Mouse (Mus musculus) small intestine, adult 2 months (tissue): Measurements from ENCODE around the gene Scai. TPM values are rescaled to one million over a fixed set of nuclear protein-coding genes. Genes with fewer than 3 reads are reported as not detected.

Source experiments
- H3K27ac ChIP-seq: fragments of 200-500 bp; 2 replicates; pipeline ENCODE4 v1.5.1; 2012; ENCODE audit warnings: low read depth, low read length, control low read depth, inconsistent platforms; ENCODE audit not compliant: insufficient read depth
- H3K27me3 ChIP-seq: fragments of 200-500 bp; 2 replicates; pipeline ENCODE4 v1.6.1; 2012; ENCODE audit warnings: mild to moderate bottlenecking, moderate library complexity, low read length, inconsistent platforms; ENCODE audit not compliant: control insufficient read depth, insufficient read depth
- H3K36me3 ChIP-seq: fragments of 200-500 bp; 2 replicates; pipeline ENCODE4 v1.6.1; 2012; ENCODE audit warnings: mild to moderate bottlenecking, low read length, control low read depth, inconsistent platforms; ENCODE audit not compliant: control insufficient read depth, insufficient read depth
- H3K4me1 ChIP-seq: fragments of 200-500 bp; 2 replicates; pipeline ENCODE4 v1.6.1; 2012; ENCODE audit warnings: low read length, inconsistent platforms, mixed read lengths; ENCODE audit not compliant: control insufficient read depth, insufficient read depth, insufficient read length
- H3K4me3 ChIP-seq: fragments of 200-500 bp; 2 replicates; pipeline ENCODE4 v1.5.1; 2012; ENCODE audit warnings: low read depth, mild to moderate bottlenecking, control low read depth, inconsistent platforms, low read length, moderate library complexity
- CTCF ChIP-seq: fragments of 200-500 bp; IDR thresholded peaks from 2 replicates; pipeline ENCODE4 v1.5.1; 2012; ENCODE audit warnings: low read depth, mild to moderate bottlenecking, control low read depth, inconsistent platforms, low read length, moderate library complexity, mixed read lengths; ENCODE audit not compliant: insufficient replicate concordance, insufficient read length; ENCODE audit errors: extremely low read depth
- POLR2A ChIP-seq: fragments of 200-500 bp; IDR thresholded peaks from 2 replicates; pipeline ENCODE4 v1.6.1; 2012; ENCODE audit warnings: low read depth, mild to moderate bottlenecking, control low read depth, inconsistent platforms, low read length, moderate library complexity
- WGBS: fragments of 180-500 bp; shearing (Covaris S2); methylation state at CpG from one replicate; pipeline ENCODE4 v1.1.7; 2018; 5-methylcytosine and 5-hydroxymethylcytosine counted together
- polyA plus RNA-seq: library from polyadenylated mRNA; depleted of rRNA; stranded (reverse); fragments of >200 nt; gene quantifications from 2 replicates; pipeline ENCODE4 v1.2.3, GENCODE M21; 2012

Scai gene
- polyA plus RNA-seq, 1 experiment, result 0.24 TPM

- no peak overlapping the region for H3K4me3 ChIP-seq
- no peaks in the 10 kb centered on the region for H3K27me3 ChIP-seq
- TF ChIP-seq POLR2A (no peak), CTCF (no peak)
- H3K4me1 ChIP-seq, result no peaks in the 10 kb centered on the region
- peaks cover 4% of the 10 kb centered on the region; the same call in 1 of the 2 replicates for H3K36me3 ChIP-seq
- H3K27ac ChIP-seq, result no peak overlapping the region
Measured at GRCm38 (mm10) chr2:39097993-39098392, 92.5 kb downstream of the Scai start.

- no peak overlapping the region for H3K4me3 ChIP-seq
- H3K4me1 ChIP-seq, result no peaks in the 10 kb centered on the region
- TF ChIP-seq CTCF (no peak), POLR2A (no peak)
- 0 out of 2 replicates have a peak, but pooled peaks cover 2% of the 10 kb centered on the region for H3K36me3 ChIP-seq
- 92% methylated on average over 1 of the region's 1 CpGs for WGBS
- H3K27ac ChIP-seq, result no peak overlapping the region
- H3K27me3 ChIP-seq, result no peaks in the 10 kb centered on the region
Measured at GRCm38 (mm10) chr2:39091966-39092365, 98.6 kb downstream of the Scai start.

GRCm38 (mm10) chr2:39082706-39083105, 107.8 kb downstream of the Scai start:
- H3K4me1 ChIP-seq, result no peaks in the 10 kb centered on the region
- H3K27me3 ChIP-seq, result no peaks in the 10 kb centered on the region
- WGBS, result 94% methylated on average over 3 of the region's 3 CpGs
- H3K4me3 ChIP-seq, result no peak overlapping the region
- no peak overlapping the region for H3K27ac ChIP-seq
- H3K36me3 ChIP-seq, result peaks cover 6% of the 10 kb centered on the region
- TF ChIP-seq POLR2A (no peak), CTCF (no peak)

GRCm38 (mm10) chr2:39070666-39071065, 119.9 kb downstream of the Scai start:
- TF ChIP-seq POLR2A, result no peak
- no peak for TF ChIP-seq CTCF
- H3K36me3 ChIP-seq, result no peaks in the 10 kb centered on the region
- no peaks in the 10 kb centered on the region for H3K27me3 ChIP-seq

GRCm38 (mm10) chr2:39069096-39069495, 121.4 kb downstream of the Scai start:
- no peaks in the 10 kb centered on the region for H3K36me3 ChIP-seq
- H3K27ac ChIP-seq, result no peak overlapping the region
- TF ChIP-seq POLR2A (no peak), CTCF (no peak)
- 71% methylated on average over 1 of the region's 1 CpGs for WGBS
- no peaks in the 10 kb centered on the region for H3K27me3 ChIP-seq
- no peak overlapping the region for H3K4me3 ChIP-seq
- H3K4me1 ChIP-seq, result no peaks in the 10 kb centered on the region

More at GRCm38 (mm10) chr2:39070666-39071065, 119.9 kb downstream of the Scai start:
- no peak overlapping the region for H3K4me3 ChIP-seq
- no peak overlapping the region for H3K27ac ChIP-seq
- no peaks in the 10 kb centered on the region for H3K4me1 ChIP-seq

- WGBS, result 1% methylated on average over 50 of the region's 50 CpGs
- Histone ChIP-seq H3K27me3 (no peaks in the 10 kb centered on the region), H3K4me1 (no peaks in the 10 kb centered on the region), H3K27ac (peak within 1 kb of the TSS; percentile 85), H3K36me3 (peaks cover 15% of the 10 kb centered on the region), H3K4me3 (peak within 1 kb of the TSS; percentile 69)
- TF ChIP-seq POLR2A, result peak; percentile 88
- no peak for TF ChIP-seq CTCF
Measured at GRCm38 (mm10) chr2:39065400-39065987, 125.0 kb downstream of the Scai start, which contains the start of gene Golga1. TSS of gene Golga1 (minus strand) at chr2:39065541.

GRCm38 (mm10) chr2:39064687-39065399, 125.7 kb downstream of the Scai start:
- no peaks in the 10 kb centered on the region for H3K27me3 ChIP-seq
- H3K4me1 ChIP-seq, result no peaks in the 10 kb centered on the region
- peak overlapping the region; percentile 69 for H3K4me3 ChIP-seq
- TF ChIP-seq CTCF (no peak), POLR2A (no peak)
- H3K36me3 ChIP-seq, result peaks cover 20% of the 10 kb centered on the region
- WGBS, result under 1% methylated on average over 25 of the region's 25 CpGs
- peak overlapping the region; percentile 83 for H3K27ac ChIP-seq
